Mouse (Mus musculus) liver, embryonic 15.5 days (tissue): ENCODE data around the gene Tmem132b. TPM values are rescaled to one million over a fixed set of nuclear protein-coding genes. Genes with fewer than 3 reads are reported as not detected.

Experiments
- ATAC-seq: fragments of 200-750 bp; cut with Nextera tagmentation; 2 replicates; pipeline ENCODE4 v1.8.0; 2017; ENCODE audit warnings: moderate number of reproducible peaks, mild to moderate bottlenecking, moderate library complexity; ENCODE audit not compliant: insufficient read depth
- H3K27ac ChIP-seq: fragments of 300-500 bp; sonication (generic); replicated peaks from 2 replicates; pipeline ENCODE4 v1.5.1; 2015; ENCODE audit warnings: mild to moderate bottlenecking, inconsistent platforms
- H3K27me3 ChIP-seq: fragments of 300-500 bp; sonication (generic); 2 replicates; pipeline ENCODE4 v1.6.1; 2015; ENCODE audit warnings: mild to moderate bottlenecking, inconsistent platforms
- H3K36me3 ChIP-seq: fragments of 300-500 bp; sonication (generic); replicated peaks from 2 replicates; pipeline ENCODE4 v1.6.1; 2015; ENCODE audit warnings: moderate library complexity, mild to moderate bottlenecking, inconsistent platforms
- H3K4me1 ChIP-seq: fragments of 300-500 bp; sonication (generic); replicated peaks from 2 replicates; pipeline ENCODE4 v1.6.1; 2015; ENCODE audit warnings: inconsistent platforms
- H3K4me2 ChIP-seq: fragments of 300-500 bp; sonication (generic); 2 replicates; pipeline ENCODE4 v1.6.1; 2015; ENCODE audit warnings: moderate library complexity, mild to moderate bottlenecking, inconsistent platforms
- H3K4me3 ChIP-seq: fragments of 300-500 bp; sonication (generic); replicated peaks from 2 replicates; pipeline ENCODE4 v1.5.1; 2015; ENCODE audit warnings: mild to moderate bottlenecking, inconsistent platforms
- H3K9ac ChIP-seq: fragments of 300-500 bp; sonication (generic); 2 replicates; pipeline ENCODE4 v1.6.1; 2015; ENCODE audit warnings: moderate library complexity, mild to moderate bottlenecking, inconsistent platforms
- H3K9me3 ChIP-seq: fragments of 300-500 bp; sonication (generic); replicated peaks from 2 replicates; pipeline ENCODE4 v1.6.1; 2016; ENCODE audit warnings: inconsistent platforms
- WGBS: fragments of 180-500 bp; shearing (Covaris S2); methylation state at CpG from one replicate; pipeline ENCODE4 v1.1.7; 2015; ENCODE audit warnings: mixed read lengths; ENCODE audit not compliant: insufficient replicate concordance; 5-methylcytosine and 5-hydroxymethylcytosine counted together
- polyA plus RNA-seq: library from polyadenylated mRNA; unstranded; fragments of >200 nt; fragmentation: Nextera tagmentation; extraction: Ambion mirVana; gene quantifications from 2 replicates; pipeline ENCODE4 v1.2.1, GENCODE M21; 2015

Tmem132b gene
- polyA plus RNA-seq, 1 experiment from 2014 or later = not detected

GRCm38 (mm10) chr5:125675623-125676022 lies 144.0 kb downstream of the Tmem132b start:
- H3K9me3 ChIP-seq = no peaks in the 10 kb centered on the region
- no peaks in the 10 kb centered on the region for H3K27me3 ChIP-seq
- no peak overlapping the region for H3K4me2 ChIP-seq
- no peaks in the 10 kb centered on the region for H3K4me1 ChIP-seq
- H3K27ac ChIP-seq = no peak overlapping the region
- 53% methylated on average over 13 of the region's 13 CpGs for WGBS
- H3K36me3 ChIP-seq = no peaks in the 10 kb centered on the region
- no peak overlapping the region for H3K4me3 ChIP-seq
- no peak overlapping the region for H3K9ac ChIP-seq
- ATAC-seq = no peak

- Histone ChIP-seq H3K4me3 (no peak overlapping the region), H3K27ac (no peak overlapping the region), H3K36me3 (no peaks in the 10 kb centered on the region), H3K9ac (no peak overlapping the region), H3K27me3 (no peaks in the 10 kb centered on the region), H3K4me2 (no peak overlapping the region), H3K4me1 (no peaks in the 10 kb centered on the region), H3K9me3 (no peaks in the 10 kb centered on the region)
- ATAC-seq = no peak
- 43% methylated on average over 7 of the region's 7 CpGs for WGBS
Observed at GRCm38 (mm10) chr5:125676025-125676623, 144.6 kb downstream of the Tmem132b start.

- 62% methylated on average over 6 of the region's 6 CpGs for WGBS
- Histone ChIP-seq H3K9ac (no peak overlapping the region), H3K4me1 (no peaks in the 10 kb centered on the region)
Observed at GRCm38 (mm10) chr5:125680889-125681288, 149.3 kb downstream of the Tmem132b start.

GRCm38 (mm10) chr5:125683491-125683890 lies 151.9 kb downstream of the Tmem132b start:
- Histone ChIP-seq H3K4me1 (no peaks in the 10 kb centered on the region), H3K36me3 (no peaks in the 10 kb centered on the region), H3K4me3 (no peak overlapping the region), H3K27ac (no peak overlapping the region), H3K4me2 (no peak overlapping the region), H3K9me3 (no peaks in the 10 kb centered on the region; the same call in 1 of the 2 replicates), H3K9ac (no peak overlapping the region), H3K27me3 (no peaks in the 10 kb centered on the region)
- ATAC-seq = no peak
- 61% methylated on average over 6 of the region's 6 CpGs for WGBS

More at GRCm38 (mm10) chr5:125680889-125681288, 149.3 kb downstream of the Tmem132b start:
- ATAC-seq = no peak
- no peak overlapping the region for H3K4me2 ChIP-seq
- H3K36me3 ChIP-seq = no peaks in the 10 kb centered on the region
- no peaks in the 10 kb centered on the region for H3K27me3 ChIP-seq
- H3K9me3 ChIP-seq = no peaks in the 10 kb centered on the region
- no peak overlapping the region for H3K27ac ChIP-seq
- no peak overlapping the region for H3K4me3 ChIP-seq

GRCm38 (mm10) chr5:125685681-125686331 lies 154.2 kb downstream of the Tmem132b start:
- Histone ChIP-seq H3K4me1 (no peaks in the 10 kb centered on the region), H3K27ac (no peak overlapping the region), H3K27me3 (no peaks in the 10 kb centered on the region), H3K4me3 (no peak overlapping the region), H3K9ac (no peak overlapping the region), H3K4me2 (no peak overlapping the region), H3K36me3 (no peaks in the 10 kb centered on the region), H3K9me3 (no peaks in the 10 kb centered on the region; the same call in 1 of the 2 replicates)
- no peak for ATAC-seq
- 58% methylated on average over 11 of the region's 11 CpGs for WGBS

GRCm38 (mm10) chr5:125692538-125692937 lies 161.0 kb downstream of the Tmem132b start:
- no peaks in the 10 kb centered on the region for H3K27me3 ChIP-seq
- no peaks in the 10 kb centered on the region for H3K36me3 ChIP-seq
- 49% methylated on average over 10 of the region's 10 CpGs for WGBS
- ATAC-seq = no peak
- no peak overlapping the region for H3K27ac ChIP-seq
- H3K4me2 ChIP-seq = no peak overlapping the region
- H3K9me3 ChIP-seq = no peaks in the 10 kb centered on the region
- H3K4me3 ChIP-seq = no peak overlapping the region
- H3K4me1 ChIP-seq = no peaks in the 10 kb centered on the region
- no peak overlapping the region for H3K9ac ChIP-seq

- Histone ChIP-seq H3K4me3 (no peak overlapping the region), H3K27me3 (no peaks in the 10 kb centered on the region), H3K36me3 (no peaks in the 10 kb centered on the region), H3K4me2 (no peak overlapping the region), H3K9me3 (no peaks in the 10 kb centered on the region), H3K4me1 (no peaks in the 10 kb centered on the region), H3K9ac (no peak overlapping the region), H3K27ac (no peak overlapping the region)
- WGBS = 60% methylated on average over 3 of the region's 3 CpGs
- ATAC-seq = no peak
Observed at GRCm38 (mm10) chr5:125699395-125699794, 167.8 kb downstream of the Tmem132b start.

GRCm38 (mm10) chr5:125700234-125700633 lies 168.7 kb downstream of the Tmem132b start:
- 64% methylated on average over 5 of the region's 5 CpGs for WGBS
- Histone ChIP-seq H3K4me1 (no peaks in the 10 kb centered on the region), H3K36me3 (no peaks in the 10 kb centered on the region), H3K9ac (no peak overlapping the region), H3K27me3 (no peaks in the 10 kb centered on the region), H3K27ac (no peak overlapping the region), H3K4me2 (no peak overlapping the region), H3K4me3 (no peak overlapping the region), H3K9me3 (no peaks in the 10 kb centered on the region)
- no peak for ATAC-seq

- H3K9ac ChIP-seq = no peak overlapping the region
- H3K4me1 ChIP-seq = no peaks in the 10 kb centered on the region
- no peaks in the 10 kb centered on the region for H3K36me3 ChIP-seq
- ATAC-seq = no peak
- H3K4me2 ChIP-seq = no peak overlapping the region
- no peaks in the 10 kb centered on the region for H3K27me3 ChIP-seq
- H3K4me3 ChIP-seq = no peak overlapping the region
- H3K27ac ChIP-seq = no peak overlapping the region
- WGBS = 60% methylated on average over 8 of the region's 8 CpGs
- 0 out of 2 replicates have a peak, but pooled peaks cover 3% of the 10 kb centered on the region for H3K9me3 ChIP-seq
Observed at GRCm38 (mm10) chr5:125705379-125705778, 173.8 kb downstream of the Tmem132b start.

- Histone ChIP-seq H3K9ac (no peak overlapping the region), H3K36me3 (no peaks in the 10 kb centered on the region), H3K27me3 (no peaks in the 10 kb centered on the region), H3K9me3 (0 out of 2 replicates have a peak, but pooled peaks cover 3% of the 10 kb centered on the region), H3K4me1 (no peaks in the 10 kb centered on the region), H3K27ac (no peak overlapping the region), H3K4me3 (no peak overlapping the region), H3K4me2 (no peak overlapping the region)
- ATAC-seq = no peak
- WGBS = 4% methylated on average over 3 of the region's 3 CpGs
Observed at GRCm38 (mm10) chr5:125709160-125709559, 177.6 kb downstream of the Tmem132b start.

- no peak overlapping the region for H3K4me3 ChIP-seq
- ATAC-seq = no peak
- no peaks in the 10 kb centered on the region for H3K4me1 ChIP-seq
- H3K36me3 ChIP-seq = no peaks in the 10 kb centered on the region
- no peak overlapping the region for H3K27ac ChIP-seq
- H3K27me3 ChIP-seq = no peaks in the 10 kb centered on the region
- 67% methylated on average over 7 of the region's 7 CpGs for WGBS
- no peak overlapping the region for H3K4me2 ChIP-seq
- H3K9ac ChIP-seq = no peak overlapping the region
- H3K9me3 ChIP-seq = peaks cover 18% of the 10 kb centered on the region; the same call in 1 of the 2 replicates
Observed at GRCm38 (mm10) chr5:125726815-125727214, 195.2 kb downstream of the Tmem132b start.
